Mouse (Mus musculus) kidney, postnatal 4 days (tissue): ENCODE measurements around the gene Fblim1.

Source experiments
- DNase-seq, 2 experiments: peaks; one replicate each; pipeline ENCODE4 v3.0.0; 2021; ENCODE audit warnings: mixed read lengths in 2 of 2

Gene Fblim1

GRCm38 (mm10) chr4:141605861-141606260 lies at the start of gene Fblim1:
Fblim1 (minus strand) TSS chr4:141606096.
- peak; percentile 27 to 48 for DNase-seq

- DNase-seq, result no peak
Measured at GRCm38 (mm10) chr4:141654509-141654908, 48.6 kb upstream of the Fblim1 start.

DNA sequence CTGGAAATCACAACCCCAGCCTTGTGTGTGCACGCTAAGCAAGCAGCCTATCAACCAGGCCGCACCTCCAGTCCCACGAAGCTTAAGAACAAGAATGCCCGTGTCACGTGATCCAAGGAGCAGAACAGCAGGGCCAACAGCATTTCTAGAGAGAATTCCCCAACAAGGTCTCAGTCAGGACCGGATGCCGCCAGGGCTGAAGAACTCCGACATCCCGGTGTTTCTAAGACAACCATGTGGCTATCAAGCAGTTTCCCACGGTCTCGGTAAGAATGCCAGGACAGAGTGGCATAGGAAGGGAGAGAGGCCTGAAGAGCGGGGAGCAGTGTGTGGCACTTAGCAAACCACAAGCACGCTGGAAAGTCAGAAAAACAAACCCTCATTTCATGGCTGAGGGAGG lies 47.9 kb upstream of the Fblim1 start:
- no peak for DNase-seq

GRCm38 (mm10) chr4:141653044-141653443 lies 47.1 kb upstream of the Fblim1 start:
- no peak for DNase-seq

GRCm38 (mm10) chr4:141651944-141652343 lies 46.0 kb upstream of the Fblim1 start:
- DNase-seq, result no peak

GRCm38 (mm10) chr4:141651286-141651685 lies 45.4 kb upstream of the Fblim1 start:
- DNase-seq, result no peak

DNA sequence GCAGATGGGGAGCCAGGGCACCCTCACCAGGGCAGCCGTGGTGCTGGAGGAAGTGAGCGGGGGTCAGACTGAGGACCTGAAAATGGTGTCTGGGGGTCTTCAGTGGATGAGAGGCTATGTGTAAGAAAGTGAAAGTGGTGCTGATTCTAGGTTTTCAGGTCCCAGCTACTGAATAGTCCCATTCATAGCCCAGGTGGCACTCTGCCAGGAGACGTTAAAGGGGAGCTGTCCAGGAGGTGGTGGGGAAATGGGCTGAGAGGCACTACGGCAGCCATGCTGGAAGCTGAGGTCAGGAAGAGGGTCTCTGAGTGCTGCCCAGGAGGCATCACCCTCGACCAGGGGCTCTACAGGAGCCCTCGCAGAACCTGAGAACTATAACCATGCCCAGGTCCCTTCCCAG lies 43.3 kb upstream of the Fblim1 start:
- DNase-seq, result no peak

DNA sequence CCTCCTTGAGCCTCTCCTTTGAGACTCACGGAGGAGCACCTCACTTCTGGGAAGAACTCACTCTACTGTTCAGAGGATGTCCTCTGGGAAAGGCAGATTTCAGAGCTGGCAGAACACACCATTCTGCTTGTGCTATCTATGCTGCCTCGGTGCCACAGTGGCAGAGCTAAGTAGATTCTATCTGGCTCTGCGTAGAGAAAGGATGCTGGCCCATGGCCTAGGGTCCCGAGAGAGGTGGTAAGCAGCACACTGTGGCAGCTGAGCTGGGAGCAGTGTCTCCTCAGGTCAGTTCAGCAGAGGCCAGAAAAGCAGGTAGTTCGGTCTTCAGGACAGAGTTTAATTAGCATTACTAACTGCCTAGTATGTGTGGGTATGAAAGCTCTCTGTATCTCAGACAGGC lies 42.4 kb upstream of the Fblim1 start:
- no peak for DNase-seq

DNA sequence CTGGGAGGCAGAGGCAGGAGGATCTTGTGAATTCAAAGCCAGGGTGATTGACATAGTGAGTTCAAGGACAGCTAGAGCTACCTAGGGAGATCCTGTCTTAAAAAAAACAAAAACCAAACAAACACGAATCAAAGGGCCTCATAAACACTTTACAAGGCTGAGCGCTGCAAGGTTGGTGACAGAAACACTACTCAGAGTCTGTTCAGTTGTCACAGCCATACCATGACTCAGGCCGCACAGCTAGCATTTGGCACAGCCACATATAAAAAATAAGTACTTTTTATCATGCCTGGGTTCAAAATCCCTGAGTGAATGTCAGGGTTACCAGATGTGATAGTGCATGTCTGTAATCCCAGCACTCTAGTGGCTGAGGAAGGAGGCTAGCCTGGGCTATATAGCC lies 41.3 kb upstream of the Fblim1 start:
- no peak for DNase-seq

- no peak for DNase-seq
Measured at GRCm38 (mm10) chr4:141645988-141646387, 40.1 kb upstream of the Fblim1 start.

GRCm38 (mm10) chr4:141643118-141643855 lies 37.4 kb upstream of the Fblim1 start:
- DNase-seq, result peak; percentile 67 to 79

- peak in 1 of 2 experiments; percentile 29 for DNase-seq
Measured at GRCm38 (mm10) chr4:141641961-141642811, 36.3 kb upstream of the Fblim1 start.

GRCm38 (mm10) chr4:141641353-141641771 lies 35.5 kb upstream of the Fblim1 start:
- no peak for DNase-seq

DNA sequence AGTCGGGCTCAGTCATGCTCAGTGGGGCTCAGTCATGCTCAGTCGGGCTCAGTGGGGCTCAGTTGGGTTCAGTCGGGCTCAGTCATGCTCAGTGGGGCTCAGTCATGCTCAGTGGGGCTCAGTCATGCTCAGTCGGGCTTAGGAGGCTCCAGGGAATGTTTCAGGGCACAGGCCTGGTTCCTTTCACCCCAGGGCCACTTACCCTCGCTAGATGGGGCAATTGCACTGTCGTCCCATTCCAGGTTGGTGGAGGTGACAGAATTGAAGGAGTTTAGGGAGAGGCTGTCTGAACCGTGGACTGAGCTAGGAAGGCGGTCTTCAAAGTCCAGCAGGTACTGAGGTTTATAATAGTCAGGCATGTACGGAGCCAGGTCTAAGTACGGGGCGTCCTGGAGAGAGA lies 33.6 kb upstream of the Fblim1 start:
- DNase-seq, result peak in 1 of 2 experiments; percentile 34

DNA sequence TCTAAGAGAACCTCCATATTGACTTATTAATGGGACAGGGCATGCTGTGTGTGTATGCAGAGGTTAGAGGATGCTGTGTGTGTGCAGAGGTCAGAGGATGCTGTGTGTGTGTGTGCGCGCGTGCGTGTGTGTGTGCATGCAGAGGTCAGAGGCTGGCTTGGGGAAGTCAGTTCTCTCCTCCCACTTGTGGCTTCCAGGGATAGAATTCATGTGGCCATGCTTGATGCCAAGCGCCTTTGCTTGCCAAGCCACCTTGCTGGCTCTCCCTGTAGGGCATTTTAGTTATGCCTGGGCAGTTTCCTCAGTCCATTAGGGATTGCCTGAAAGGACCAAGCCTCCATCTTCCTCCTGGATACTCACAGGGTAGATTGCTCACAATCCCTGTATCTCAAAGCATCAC lies 30.8 kb upstream of the Fblim1 start:
- DNase-seq, result no peak

DNA sequence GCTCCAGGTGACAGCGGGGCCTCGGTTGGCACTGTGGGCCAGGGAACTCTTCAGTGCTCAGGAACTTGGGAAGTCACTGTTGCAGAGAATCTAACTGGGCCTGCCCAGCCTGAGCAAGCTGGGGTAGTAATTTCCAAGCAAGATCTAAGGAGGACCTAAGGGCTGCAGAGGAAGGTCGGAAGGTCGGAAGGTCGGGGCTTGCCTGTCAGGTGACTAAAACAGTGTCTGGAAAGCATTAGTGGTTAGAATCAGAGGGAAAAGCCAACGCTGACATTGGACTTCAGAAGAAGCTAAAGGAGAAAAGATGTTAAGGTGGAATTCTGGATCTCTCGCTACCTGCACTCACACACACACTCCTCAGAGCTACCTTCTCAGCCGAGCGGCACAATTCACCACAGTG lies 30.1 kb upstream of the Fblim1 start:
- DNase-seq, result no peak

GRCm38 (mm10) chr4:141632111-141632873 lies 26.4 kb upstream of the Fblim1 start:
- peak; percentile 69 to 76 for DNase-seq

DNA sequence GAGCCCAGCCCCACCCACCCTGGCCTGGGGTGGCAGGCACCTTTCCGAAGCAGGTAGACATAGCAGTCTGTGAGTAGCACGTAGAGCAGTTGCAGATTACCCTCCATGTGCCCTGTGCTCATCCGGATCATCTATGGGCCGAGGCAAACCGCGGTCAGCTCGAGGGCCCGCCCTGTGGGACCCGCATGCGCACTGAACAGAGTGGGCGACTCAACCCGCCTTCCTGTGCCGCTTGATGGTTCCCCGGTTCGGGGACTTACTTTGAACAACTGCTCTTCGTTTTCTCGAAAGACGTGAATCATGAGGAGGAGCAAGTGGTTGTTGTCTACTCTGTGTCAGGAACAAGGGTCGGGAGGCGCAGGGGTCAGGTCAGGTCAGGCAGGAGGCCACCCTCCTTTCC lies 25.4 kb upstream of the Fblim1 start:
- DNase-seq, result no peak

DNA sequence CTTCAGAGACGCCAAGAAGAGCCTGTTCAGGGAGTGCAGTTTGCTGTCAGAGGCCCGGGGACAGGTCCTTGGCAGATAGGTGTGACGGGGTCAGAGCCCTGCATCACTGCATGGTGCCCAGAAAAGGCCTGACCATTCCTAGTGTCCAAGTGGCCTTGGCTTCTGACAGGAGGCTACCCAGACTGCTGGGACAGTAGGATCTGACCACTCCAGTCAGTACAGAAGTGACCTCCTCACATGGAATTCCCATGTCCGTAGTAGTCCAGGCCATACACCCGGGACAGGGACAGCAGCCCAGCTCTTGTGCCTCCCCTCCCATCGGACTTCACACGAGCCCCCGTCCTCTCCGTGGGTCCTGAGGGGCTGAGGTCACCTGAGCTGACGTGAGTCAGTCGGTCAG lies 24.1 kb upstream of the Fblim1 start:
- DNase-seq, result no peak

DNA sequence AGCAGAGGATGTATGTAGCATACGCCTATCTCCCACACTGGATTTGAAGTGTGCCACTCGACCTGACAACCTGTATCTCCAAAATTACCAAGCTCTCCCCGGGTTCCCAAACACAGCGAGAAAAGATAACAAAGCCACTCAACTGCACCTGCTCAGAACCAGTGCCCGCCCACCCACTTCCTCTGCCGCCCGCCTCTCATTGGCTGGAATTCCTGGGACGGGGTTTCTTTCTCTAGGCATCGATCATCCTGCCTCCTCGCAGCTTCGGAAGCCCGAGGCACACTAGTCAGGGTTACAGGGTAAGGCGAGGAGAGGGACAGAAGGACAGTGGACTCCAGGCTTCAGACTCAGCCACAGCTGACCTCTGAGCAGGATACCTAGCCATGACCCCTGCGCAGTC lies 22.8 kb upstream of the Fblim1 start:
- DNase-seq, result no peak

GRCm38 (mm10) chr4:141627502-141627901 lies 21.6 kb upstream of the Fblim1 start:
- no peak for DNase-seq

GRCm38 (mm10) chr4:141625774-141626550 lies 20.1 kb upstream of the Fblim1 start:
- DNase-seq, result no peak
